Mouse (Mus musculus): ENCODE data around the gene Flii. TPM values are rescaled to one million over a fixed set of nuclear protein-coding genes. Genes with fewer than 3 reads are reported as not detected.

The Flii gene
- polyA plus RNA-seq (2014; fragmentation: Nextera tagmentation; extraction: Ambion mirVana), result 66.4 and 75.1 TPM in 2 replicates

- Histone ChIP-seq H3K9ac (ENCODE audit: low read length) (peak within 1 kb of the TSS; percentile 73), H3K9me3 (ENCODE audit: control insufficient read depth, low read length) (no peaks in the 10 kb centered on the region), H3K36me3 (ENCODE audit: control insufficient read depth, insufficient read depth, low read length) (peaks cover 11% of the 10 kb centered on the region), H3K4me1 (ENCODE audit: control insufficient read depth, insufficient read depth, low read length) (peaks cover 4% of the 10 kb centered on the region; the same call in 1 of the 2 replicates), H3K27me3 (ENCODE audit: control insufficient read depth, insufficient read depth, low read length) (no peaks in the 10 kb centered on the region), H3K4me3 (ENCODE audit: low read depth, low read length) (peak within 1 kb of the TSS; percentile 67), H3K27ac (ENCODE audit: low read depth, low read length) (peak within 1 kb of the TSS; percentile 30), H3K4me2 (ENCODE audit: low read depth) (peak within 1 kb of the TSS; percentile 67)
- peak; percentile 88 for DNase-seq (ENCODE audit: low spot score)
- WGBS, result under 1% methylated on average over 70 of the region's 71 CpGs
- peak; percentile 76 for ATAC-seq (ENCODE audit: insufficient read depth, low FRiP score, low TSS enrichment)
These were observed at the start of gene Flii for GRCm38 (mm10) chr11:60726601-60727391. Gene Flii, minus strand, starts transcription at chr11:60727263.

- Histone ChIP-seq H3K27ac (ENCODE audit: low read depth, low read length) (no peak overlapping the region), H3K27me3 (ENCODE audit: control insufficient read depth, insufficient read depth, low read length) (no peaks in the 10 kb centered on the region), H3K36me3 (ENCODE audit: control insufficient read depth, insufficient read depth, low read length) (0 out of 2 replicates have a peak, but pooled peaks cover 2% of the 10 kb centered on the region), H3K4me1 (ENCODE audit: control insufficient read depth, insufficient read depth, low read length) (peaks cover 29% of the 10 kb centered on the region), H3K4me3 (ENCODE audit: low read depth, low read length) (peak overlapping the region; percentile 85), H3K4me2 (ENCODE audit: low read depth) (peak overlapping the region; percentile 65), H3K9ac (ENCODE audit: low read length) (peak overlapping the region; percentile 82), H3K9me3 (ENCODE audit: control insufficient read depth, low read length) (no peaks in the 10 kb centered on the region)
- no peak for DNase-seq (ENCODE audit: low spot score)
- 5% methylated on average over 17 of the region's 17 CpGs for WGBS
- no peak; the same call in 1 of the 2 replicates for ATAC-seq (ENCODE audit: insufficient read depth, low FRiP score, low TSS enrichment)
These were observed 49.2 kb upstream of the Flii start for GRCm38 (mm10) chr11:60776107-60776828.

- H3K27ac ChIP-seq (ENCODE audit: low read depth, low read length), result no peak overlapping the region
- H3K36me3 ChIP-seq (ENCODE audit: control insufficient read depth, insufficient read depth, low read length), result 0 out of 2 replicates have a peak, but pooled peaks cover 2% of the 10 kb centered on the region
- H3K4me2 ChIP-seq (ENCODE audit: low read depth), result peak overlapping the region; percentile 65
- H3K4me1 ChIP-seq (ENCODE audit: control insufficient read depth, insufficient read depth, low read length), result peaks cover 22% of the 10 kb centered on the region
- H3K4me3 ChIP-seq (ENCODE audit: low read depth, low read length), result 0 out of 2 replicates have a peak overlapping the region, but pooled peaks have one; percentile 85
- 62% methylated on average over 6 of the region's 6 CpGs for WGBS
- H3K27me3 ChIP-seq (ENCODE audit: control insufficient read depth, insufficient read depth, low read length), result no peaks in the 10 kb centered on the region
- no peaks in the 10 kb centered on the region for H3K9me3 ChIP-seq (ENCODE audit: control insufficient read depth, low read length)
- DNase-seq (ENCODE audit: low spot score) (no peak), ATAC-seq (ENCODE audit: insufficient read depth, low FRiP score, low TSS enrichment) (no peak)
- H3K9ac ChIP-seq (ENCODE audit: low read length), result 0 out of 2 replicates have a peak overlapping the region, but pooled peaks have one; percentile 7
These were observed 48.5 kb upstream of the Flii start for GRCm38 (mm10) chr11:60775578-60775977.

GRCm38 (mm10) chr11:60774841-60775240 is 47.8 kb upstream of the Flii start:
- ATAC-seq (ENCODE audit: insufficient read depth, low FRiP score, low TSS enrichment), result no peak

GRCm38 (mm10) chr11:60774158-60774689 is 47.2 kb upstream of the Flii start:
- ATAC-seq (ENCODE audit: insufficient read depth, low FRiP score, low TSS enrichment) (no peak), DNase-seq (ENCODE audit: low spot score) (no peak)
- Histone ChIP-seq H3K4me2 (ENCODE audit: low read depth) (no peak overlapping the region), H3K9me3 (ENCODE audit: control insufficient read depth, low read length) (no peaks in the 10 kb centered on the region), H3K27me3 (ENCODE audit: control insufficient read depth, insufficient read depth, low read length) (no peaks in the 10 kb centered on the region), H3K36me3 (ENCODE audit: control insufficient read depth, insufficient read depth, low read length) (0 out of 2 replicates have a peak, but pooled peaks cover 2% of the 10 kb centered on the region), H3K4me3 (ENCODE audit: low read depth, low read length) (no peak overlapping the region), H3K9ac (ENCODE audit: low read length) (no peak overlapping the region), H3K4me1 (ENCODE audit: control insufficient read depth, insufficient read depth, low read length) (peaks cover 16% of the 10 kb centered on the region), H3K27ac (ENCODE audit: low read depth, low read length) (no peak overlapping the region)
- 84% methylated on average over 3 of the region's 3 CpGs for WGBS

More at GRCm38 (mm10) chr11:60774841-60775240, 47.8 kb upstream of the Flii start:
- Histone ChIP-seq H3K9ac (ENCODE audit: low read length) (no peak overlapping the region), H3K4me3 (ENCODE audit: low read depth, low read length) (no peak overlapping the region), H3K4me1 (ENCODE audit: control insufficient read depth, insufficient read depth, low read length) (peaks cover 16% of the 10 kb centered on the region), H3K9me3 (ENCODE audit: control insufficient read depth, low read length) (no peaks in the 10 kb centered on the region), H3K4me2 (ENCODE audit: low read depth) (peak overlapping the region; percentile 65; the same call in 1 of the 2 replicates), H3K36me3 (ENCODE audit: control insufficient read depth, insufficient read depth, low read length) (0 out of 2 replicates have a peak, but pooled peaks cover 2% of the 10 kb centered on the region), H3K27ac (ENCODE audit: low read depth, low read length) (no peak overlapping the region), H3K27me3 (ENCODE audit: control insufficient read depth, insufficient read depth, low read length) (no peaks in the 10 kb centered on the region)
- no peak for DNase-seq (ENCODE audit: low spot score)
- WGBS, result 96% methylated on average over 1 of the region's 1 CpGs

- Histone ChIP-seq H3K36me3 (ENCODE audit: control insufficient read depth, insufficient read depth, low read length) (no peaks in the 10 kb centered on the region), H3K9ac (ENCODE audit: low read length) (no peak overlapping the region), H3K27me3 (ENCODE audit: control insufficient read depth, insufficient read depth, low read length) (no peaks in the 10 kb centered on the region), H3K4me3 (ENCODE audit: low read depth, low read length) (no peak overlapping the region), H3K4me1 (ENCODE audit: control insufficient read depth, insufficient read depth, low read length) (peaks cover 11% of the 10 kb centered on the region; the same call in 1 of the 2 replicates), H3K4me2 (ENCODE audit: low read depth) (no peak overlapping the region), H3K27ac (ENCODE audit: low read depth, low read length) (no peak overlapping the region), H3K9me3 (ENCODE audit: control insufficient read depth, low read length) (no peaks in the 10 kb centered on the region)
- WGBS, result 84% methylated on average over 4 of the region's 4 CpGs
- DNase-seq (ENCODE audit: low spot score), result no peak
- ATAC-seq (ENCODE audit: insufficient read depth, low FRiP score, low TSS enrichment), result no peak
These were observed 45.1 kb upstream of the Flii start for GRCm38 (mm10) chr11:60772161-60772560.

GRCm38 (mm10) chr11:60770776-60771175 is 43.7 kb upstream of the Flii start:
- ATAC-seq (ENCODE audit: insufficient read depth, low FRiP score, low TSS enrichment) (no peak), DNase-seq (ENCODE audit: low spot score) (no peak)
- H3K36me3 ChIP-seq (ENCODE audit: control insufficient read depth, insufficient read depth, low read length), result no peaks in the 10 kb centered on the region
- no peak overlapping the region for H3K4me3 ChIP-seq (ENCODE audit: low read depth, low read length)
- no peak overlapping the region for H3K4me2 ChIP-seq (ENCODE audit: low read depth)
- no peak overlapping the region for H3K27ac ChIP-seq (ENCODE audit: low read depth, low read length)
- no peaks in the 10 kb centered on the region for H3K27me3 ChIP-seq (ENCODE audit: control insufficient read depth, insufficient read depth, low read length)
- H3K9ac ChIP-seq (ENCODE audit: low read length), result no peak overlapping the region
- 79% methylated on average over 3 of the region's 3 CpGs for WGBS
- peaks cover 6% of the 10 kb centered on the region; the same call in 1 of the 2 replicates for H3K4me1 ChIP-seq (ENCODE audit: control insufficient read depth, insufficient read depth, low read length)
- H3K9me3 ChIP-seq (ENCODE audit: control insufficient read depth, low read length), result no peaks in the 10 kb centered on the region

GRCm38 (mm10) chr11:60769322-60769721 is 42.3 kb upstream of the Flii start:
- H3K4me1 ChIP-seq (ENCODE audit: control insufficient read depth, insufficient read depth, low read length), result no peaks in the 10 kb centered on the region
- H3K36me3 ChIP-seq (ENCODE audit: control insufficient read depth, insufficient read depth, low read length), result no peaks in the 10 kb centered on the region
- ATAC-seq (ENCODE audit: insufficient read depth, low FRiP score, low TSS enrichment) (no peak), DNase-seq (ENCODE audit: low spot score) (no peak)
- no peak overlapping the region for H3K9ac ChIP-seq (ENCODE audit: low read length)
- no peak overlapping the region for H3K4me2 ChIP-seq (ENCODE audit: low read depth)
- H3K9me3 ChIP-seq (ENCODE audit: control insufficient read depth, low read length), result no peaks in the 10 kb centered on the region
- no peak overlapping the region for H3K27ac ChIP-seq (ENCODE audit: low read depth, low read length)
- H3K4me3 ChIP-seq (ENCODE audit: low read depth, low read length), result no peak overlapping the region
- no peaks in the 10 kb centered on the region for H3K27me3 ChIP-seq (ENCODE audit: control insufficient read depth, insufficient read depth, low read length)
- 85% methylated on average over 2 of the region's 2 CpGs for WGBS
